Mouse (Mus musculus): ENCODE measurements around the gene Slc26a9.
A peak's percentile ranks its signal among the peaks of the same experiment; 100 is the strongest.

Slc26a9 gene

DNA sequence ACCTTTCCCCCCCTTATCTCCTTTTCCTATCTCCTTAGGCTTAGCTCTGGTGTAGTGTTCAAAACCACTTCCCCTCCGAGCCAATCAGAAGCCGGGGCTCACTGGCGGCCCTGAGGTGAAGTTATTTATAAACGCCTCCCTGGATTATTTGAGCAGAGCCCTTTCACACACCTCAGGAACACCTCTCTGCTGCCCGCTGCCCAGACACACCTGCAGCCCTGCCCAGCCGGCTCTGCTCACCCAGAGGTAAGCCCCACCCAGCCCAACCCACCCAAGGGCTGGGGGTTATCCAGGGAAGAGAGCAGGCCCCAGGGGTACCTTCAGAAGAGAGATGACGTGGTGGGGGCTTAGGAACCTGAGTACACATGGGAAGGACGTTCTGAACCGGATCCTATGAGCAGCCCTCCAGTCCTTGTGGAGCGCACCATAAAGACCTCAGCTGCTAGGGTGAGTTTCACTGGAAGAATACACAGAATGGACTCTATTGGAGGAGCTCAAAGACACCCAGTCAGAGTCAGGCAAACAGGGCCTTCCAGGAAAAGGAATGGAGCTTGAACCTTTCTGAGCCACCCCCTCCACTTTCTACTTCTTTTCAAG lies at the start of gene Slc26a9:
Gene Slc26a9, plus strand, starts transcription at position 155 of the 597 bp plus-strand sequence.
- Histone ChIP-seq H3K36me3 (ENCODE audit: insufficient read depth, low read length) (no peaks in the 10 kb centered on the region), H3K4me3 (replicated peaks; ENCODE audit: low read length) (no peak within 1 kb of the TSS), H3K9me3 (ENCODE audit: low read length) (no peaks in the 10 kb centered on the region), H3K27me3 (ENCODE audit: insufficient read depth, low read length) (peaks cover 26% of the 10 kb centered on the region), H3K4me1 (replicated peaks; ENCODE audit: low read depth, low read length) (peaks cover 54% of the 10 kb centered on the region)
- TF ChIP-seq POU5F1 (IDR thresholded peaks at IDR 0.05; ENCODE audit: borderline replicate concordance, low read length) (no peak), CTCF (conservative IDR thresholded peaks at IDR 0.05; ENCODE audit: low read length) (no peak), NANOG (IDR thresholded peaks at IDR 0.05; ENCODE audit: borderline replicate concordance, low read length) (no peak)

- TF ChIP-seq CTCF (conservative IDR thresholded peaks at IDR 0.05; ENCODE audit: low read length): no peak
- TF ChIP-seq POU5F1 (IDR thresholded peaks at IDR 0.05; ENCODE audit: borderline replicate concordance, low read length): no peak
- no peak for TF ChIP-seq NANOG (IDR thresholded peaks at IDR 0.05; ENCODE audit: borderline replicate concordance, low read length)
- Histone ChIP-seq H3K27me3 (ENCODE audit: insufficient read depth, low read length) (peaks cover 5% of the 10 kb centered on the region), H3K4me1 (replicated peaks; ENCODE audit: low read depth, low read length) (peaks cover 4% of the 10 kb centered on the region; the same call in 1 of the 2 replicates), H3K9me3 (ENCODE audit: low read length) (no peaks in the 10 kb centered on the region), H3K4me3 (replicated peaks; ENCODE audit: low read length) (no peak overlapping the region), H3K36me3 (ENCODE audit: insufficient read depth, low read length) (no peaks in the 10 kb centered on the region)
Observed at GRCm38 (mm10) chr1:131695308-131695707, 48.5 kb upstream of the Slc26a9 start.

DNA sequence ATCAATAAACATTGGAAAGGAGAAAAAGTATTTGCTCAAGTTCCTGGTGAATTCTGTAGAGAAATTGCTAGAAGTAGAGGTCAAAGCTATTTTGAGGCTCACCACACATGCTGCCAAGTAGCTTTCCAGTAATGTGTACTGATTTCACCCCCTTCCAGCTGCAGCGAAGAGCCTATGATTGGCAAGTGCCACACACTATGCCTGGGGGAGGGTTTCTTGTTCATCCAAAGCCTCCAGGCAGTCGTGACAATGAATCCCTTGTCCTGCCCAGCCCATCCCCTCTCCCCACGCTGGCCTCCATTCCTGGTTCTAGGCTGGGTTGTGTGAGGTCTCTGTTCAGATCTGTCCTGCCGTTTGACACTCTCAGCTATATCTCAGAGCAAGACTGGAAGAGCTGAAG lies 47.5 kb upstream of the Slc26a9 start:
- no peak for TF ChIP-seq POU5F1 (IDR thresholded peaks at IDR 0.05; ENCODE audit: borderline replicate concordance, low read length)
- TF ChIP-seq CTCF (conservative IDR thresholded peaks at IDR 0.05; ENCODE audit: low read length): no peak
- H3K9me3 ChIP-seq (ENCODE audit: low read length): no peaks in the 10 kb centered on the region
- no peaks in the 10 kb centered on the region for H3K36me3 ChIP-seq (ENCODE audit: insufficient read depth, low read length)
- H3K4me3 ChIP-seq (replicated peaks; ENCODE audit: low read length): no peak overlapping the region
- peaks cover 5% of the 10 kb centered on the region for H3K27me3 ChIP-seq (ENCODE audit: insufficient read depth, low read length)
- H3K4me1 ChIP-seq (replicated peaks; ENCODE audit: low read depth, low read length): no peaks in the 10 kb centered on the region

GRCm38 (mm10) chr1:131698770-131699169 lies 45.1 kb upstream of the Slc26a9 start:
- Histone ChIP-seq H3K9me3 (ENCODE audit: low read length) (no peaks in the 10 kb centered on the region), H3K36me3 (ENCODE audit: insufficient read depth, low read length) (no peaks in the 10 kb centered on the region), H3K4me3 (replicated peaks; ENCODE audit: low read length) (no peak overlapping the region), H3K4me1 (replicated peaks; ENCODE audit: low read depth, low read length) (no peaks in the 10 kb centered on the region), H3K27me3 (ENCODE audit: insufficient read depth, low read length) (peaks cover 5% of the 10 kb centered on the region)
- no peak for TF ChIP-seq POU5F1 (IDR thresholded peaks at IDR 0.05; ENCODE audit: borderline replicate concordance, low read length)
- no peak for TF ChIP-seq NANOG (IDR thresholded peaks at IDR 0.05; ENCODE audit: borderline replicate concordance, low read length)
- no peak for TF ChIP-seq CTCF (conservative IDR thresholded peaks at IDR 0.05; ENCODE audit: low read length)

- Histone ChIP-seq H3K4me1 (replicated peaks; ENCODE audit: low read depth, low read length) (no peaks in the 10 kb centered on the region), H3K4me3 (replicated peaks; ENCODE audit: low read length) (no peak overlapping the region), H3K9me3 (ENCODE audit: low read length) (no peaks in the 10 kb centered on the region), H3K36me3 (ENCODE audit: insufficient read depth, low read length) (no peaks in the 10 kb centered on the region), H3K27me3 (ENCODE audit: insufficient read depth, low read length) (peaks cover 5% of the 10 kb centered on the region)
- TF ChIP-seq NANOG (IDR thresholded peaks at IDR 0.05; ENCODE audit: borderline replicate concordance, low read length) (no peak), CTCF (conservative IDR thresholded peaks at IDR 0.05; ENCODE audit: low read length) (no peak), POU5F1 (IDR thresholded peaks at IDR 0.05; ENCODE audit: borderline replicate concordance, low read length) (no peak)
Observed at GRCm38 (mm10) chr1:131699642-131700041, 44.2 kb upstream of the Slc26a9 start.

DNA sequence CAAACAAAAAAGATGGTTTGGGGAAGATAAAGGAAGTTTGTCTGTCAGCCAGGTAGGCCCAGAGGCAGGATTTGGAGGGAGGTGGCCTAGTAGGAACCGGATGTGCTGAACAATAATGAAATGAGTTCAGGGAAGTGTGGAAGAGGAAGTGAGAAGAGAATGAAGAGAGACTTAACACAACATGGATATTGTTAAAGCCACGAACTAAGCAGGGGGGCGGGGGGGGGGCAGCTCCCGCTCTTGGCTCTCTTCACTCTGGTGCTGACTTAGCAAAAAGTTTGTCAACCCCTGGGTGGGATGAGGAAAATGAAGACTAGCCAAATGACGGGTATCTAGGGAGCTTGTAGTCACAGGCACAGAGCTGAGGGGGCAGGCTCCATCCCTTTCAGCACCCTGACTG lies 43.4 kb upstream of the Slc26a9 start:
- H3K4me3 ChIP-seq (replicated peaks; ENCODE audit: low read length): no peak overlapping the region
- TF ChIP-seq CTCF (conservative IDR thresholded peaks at IDR 0.05; ENCODE audit: low read length) (no peak), NANOG (IDR thresholded peaks at IDR 0.05; ENCODE audit: borderline replicate concordance, low read length) (no peak), POU5F1 (IDR thresholded peaks at IDR 0.05; ENCODE audit: borderline replicate concordance, low read length) (no peak)
- no peaks in the 10 kb centered on the region for H3K9me3 ChIP-seq (ENCODE audit: low read length)
- H3K4me1 ChIP-seq (replicated peaks; ENCODE audit: low read depth, low read length): no peaks in the 10 kb centered on the region
- peaks cover 5% of the 10 kb centered on the region for H3K27me3 ChIP-seq (ENCODE audit: insufficient read depth, low read length)
- no peaks in the 10 kb centered on the region for H3K36me3 ChIP-seq (ENCODE audit: insufficient read depth, low read length)

- Histone ChIP-seq H3K9me3 (ENCODE audit: low read length) (no peaks in the 10 kb centered on the region), H3K36me3 (ENCODE audit: insufficient read depth, low read length) (no peaks in the 10 kb centered on the region), H3K4me3 (replicated peaks; ENCODE audit: low read length) (no peak overlapping the region), H3K4me1 (replicated peaks; ENCODE audit: low read depth, low read length) (no peaks in the 10 kb centered on the region), H3K27me3 (ENCODE audit: insufficient read depth, low read length) (peaks cover 5% of the 10 kb centered on the region)
- peak; percentile 71 for TF ChIP-seq CTCF (conservative IDR thresholded peaks at IDR 0.05; ENCODE audit: low read length)
- TF ChIP-seq NANOG (IDR thresholded peaks at IDR 0.05; ENCODE audit: borderline replicate concordance, low read length): no peak
Observed at GRCm38 (mm10) chr1:131701391-131701790, 42.4 kb upstream of the Slc26a9 start.

- peaks cover 2% of the 10 kb centered on the region for H3K27me3 ChIP-seq (ENCODE audit: insufficient read depth, low read length)
- no peak for TF ChIP-seq POU5F1 (IDR thresholded peaks at IDR 0.05; ENCODE audit: borderline replicate concordance, low read length)
- TF ChIP-seq NANOG (IDR thresholded peaks at IDR 0.05; ENCODE audit: borderline replicate concordance, low read length): no peak
- TF ChIP-seq CTCF (conservative IDR thresholded peaks at IDR 0.05; ENCODE audit: low read length): no peak
- H3K36me3 ChIP-seq (ENCODE audit: insufficient read depth, low read length): no peaks in the 10 kb centered on the region
- H3K4me3 ChIP-seq (replicated peaks; ENCODE audit: low read length): no peak overlapping the region
- no peaks in the 10 kb centered on the region for H3K4me1 ChIP-seq (replicated peaks; ENCODE audit: low read depth, low read length)
- H3K9me3 ChIP-seq (ENCODE audit: low read length): no peaks in the 10 kb centered on the region
Observed at GRCm38 (mm10) chr1:131702094-131702766, 41.6 kb upstream of the Slc26a9 start.

Data from E14TG2a.4 (cell line).